Mouse (Mus musculus) ovary, adult 18-20 months (tissue): Measurements from ENCODE around the gene Spred3.

Experiments used
- DNase-seq: peaks from one replicate; pipeline ENCODE4 v3.0.0; 2022; ENCODE audit warnings: low spot score, mixed read lengths

Gene Spred3

DNA sequence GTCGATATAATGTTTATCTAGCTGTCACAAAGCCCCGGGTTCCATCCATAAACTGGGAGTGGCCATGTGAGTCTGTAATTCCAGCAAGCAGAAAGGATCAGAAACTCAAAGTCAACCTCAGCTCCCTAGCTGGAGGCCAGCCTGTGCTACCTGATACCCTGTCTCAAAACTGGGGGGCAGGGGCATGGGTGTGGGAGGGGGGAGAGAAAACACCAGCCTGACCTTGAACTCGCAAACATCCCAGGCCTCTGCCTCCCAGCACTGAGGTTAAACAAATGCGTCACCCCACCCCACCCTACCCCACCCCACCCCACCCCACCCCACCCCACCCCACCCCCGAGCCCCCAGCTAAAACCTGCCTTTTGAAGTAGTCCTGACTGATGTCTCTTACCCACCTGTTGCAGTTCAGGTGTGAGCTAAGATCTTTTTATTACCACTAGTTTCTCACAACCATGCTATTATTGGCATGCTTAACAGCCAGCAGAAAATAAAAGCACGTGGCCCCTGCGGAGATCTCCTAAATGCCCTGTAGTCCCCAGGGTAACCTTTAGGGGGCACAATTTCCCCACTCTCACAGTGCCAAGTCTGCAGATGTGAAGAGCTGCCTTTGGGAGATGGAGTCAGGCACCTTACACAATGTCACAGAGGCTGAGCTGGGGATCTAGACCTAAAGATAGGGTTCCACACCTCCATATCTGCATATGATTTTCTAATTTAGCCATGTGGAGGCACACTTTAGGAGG is 43.9 kb downstream of the Spred3 start:
- DNase-seq = peak; percentile 25

DNA sequence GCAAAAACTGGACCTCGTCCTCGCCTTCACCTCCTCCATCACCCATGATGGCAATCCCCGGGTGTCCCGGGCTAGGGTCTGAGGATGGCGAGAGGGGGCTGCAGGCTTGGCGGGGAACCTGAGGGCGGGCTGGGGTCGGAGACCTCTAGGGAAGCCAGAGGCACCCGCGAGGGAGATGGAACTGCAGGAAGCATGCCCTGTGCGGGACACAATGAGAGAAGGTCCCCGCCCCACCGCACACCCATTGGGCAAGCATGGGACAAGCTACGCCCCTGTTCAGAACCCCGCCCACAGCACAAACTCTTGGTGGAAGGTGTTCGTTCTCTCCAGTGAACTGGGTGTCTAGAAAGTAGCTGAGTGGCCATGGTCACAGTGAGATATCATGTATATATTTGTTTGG is 45.2 kb downstream of the Spred3 start, which contains the start of gene Ryr1:
TSS of gene Ryr1 (minus strand) at position 210 of the 400 bp plus-strand sequence.
- peak; percentile 48 for DNase-seq

DNA sequence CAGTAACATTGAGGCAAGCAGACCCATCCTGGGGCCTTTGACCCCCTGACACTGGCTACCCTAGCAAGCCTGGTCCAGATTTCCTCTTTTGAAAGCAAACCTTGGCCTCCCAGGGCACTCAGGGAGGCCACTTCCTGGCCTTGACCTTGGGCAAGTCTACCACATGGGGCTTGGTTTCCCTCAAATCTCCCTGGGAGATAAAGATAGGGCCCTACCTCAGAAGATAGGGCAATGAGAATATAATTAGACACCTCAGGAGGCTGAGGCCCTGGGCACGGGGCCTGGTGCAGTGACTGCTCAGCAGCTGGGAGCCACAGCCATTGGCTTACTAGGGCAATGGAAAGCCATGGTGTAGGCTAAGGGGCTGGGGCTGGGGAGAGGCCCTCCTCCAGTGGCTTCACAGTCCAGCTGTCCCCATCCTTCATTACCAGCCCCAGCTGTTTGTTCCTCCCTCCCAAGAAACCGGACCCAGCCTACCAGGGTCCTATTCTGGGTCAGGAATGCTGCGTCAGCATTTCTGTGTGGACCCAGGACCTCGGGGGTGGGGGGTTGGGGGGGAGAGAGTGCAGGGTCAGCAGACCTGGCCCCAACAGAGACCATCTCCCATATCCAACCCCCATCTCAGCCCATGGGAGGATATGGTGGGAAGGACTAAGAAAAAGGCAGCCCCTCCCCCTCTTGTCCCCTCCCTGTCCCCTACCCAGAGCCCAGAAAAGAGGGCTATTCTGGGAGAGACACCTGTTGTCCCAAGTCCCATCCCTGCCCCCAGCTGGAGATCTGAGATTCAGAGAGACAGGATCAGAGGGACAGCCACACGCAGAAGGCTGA is 46.5 kb downstream of the Spred3 start:
- DNase-seq = no peak

DNA sequence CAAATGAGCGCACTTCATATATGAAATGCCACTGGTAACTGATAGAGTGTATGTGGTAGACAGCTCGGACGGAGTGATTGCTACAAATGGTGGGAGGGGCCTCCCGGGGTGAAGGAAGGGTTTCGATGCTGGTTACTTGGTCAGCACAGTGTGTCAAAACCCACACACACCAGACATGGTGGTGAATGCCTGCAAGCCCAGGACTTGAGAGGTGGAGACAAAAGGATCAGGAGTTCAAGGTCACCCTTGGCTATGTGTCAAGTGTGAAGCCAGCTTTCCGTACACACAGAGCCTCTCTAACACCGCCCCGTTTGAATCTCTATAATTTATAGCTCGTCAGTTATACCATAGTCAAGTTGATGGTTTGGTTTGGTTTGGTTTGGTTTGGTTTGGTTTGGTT is 47.4 kb downstream of the Spred3 start:
- no peak for DNase-seq

DNA sequence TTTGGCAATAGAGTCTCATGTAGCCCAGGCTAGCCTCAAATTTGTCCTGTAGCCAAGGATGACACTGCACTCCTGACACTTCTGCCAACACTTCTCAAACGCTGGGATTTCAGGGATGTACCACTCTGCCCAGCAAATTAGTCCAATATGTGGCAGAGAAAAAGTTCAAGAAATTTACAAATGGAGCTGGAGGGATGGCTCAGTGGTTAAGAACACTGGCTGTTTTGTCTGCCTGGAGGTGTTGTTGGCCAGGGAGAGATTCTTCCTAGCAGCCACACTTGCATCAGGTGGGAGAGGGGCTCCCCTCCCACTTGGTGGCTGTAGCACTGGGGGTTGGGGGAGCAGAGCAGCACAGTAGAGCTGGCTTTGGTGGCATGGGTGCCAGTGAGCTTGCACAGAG is 50.7 kb downstream of the Spred3 start:
- DNase-seq = no peak

DNA sequence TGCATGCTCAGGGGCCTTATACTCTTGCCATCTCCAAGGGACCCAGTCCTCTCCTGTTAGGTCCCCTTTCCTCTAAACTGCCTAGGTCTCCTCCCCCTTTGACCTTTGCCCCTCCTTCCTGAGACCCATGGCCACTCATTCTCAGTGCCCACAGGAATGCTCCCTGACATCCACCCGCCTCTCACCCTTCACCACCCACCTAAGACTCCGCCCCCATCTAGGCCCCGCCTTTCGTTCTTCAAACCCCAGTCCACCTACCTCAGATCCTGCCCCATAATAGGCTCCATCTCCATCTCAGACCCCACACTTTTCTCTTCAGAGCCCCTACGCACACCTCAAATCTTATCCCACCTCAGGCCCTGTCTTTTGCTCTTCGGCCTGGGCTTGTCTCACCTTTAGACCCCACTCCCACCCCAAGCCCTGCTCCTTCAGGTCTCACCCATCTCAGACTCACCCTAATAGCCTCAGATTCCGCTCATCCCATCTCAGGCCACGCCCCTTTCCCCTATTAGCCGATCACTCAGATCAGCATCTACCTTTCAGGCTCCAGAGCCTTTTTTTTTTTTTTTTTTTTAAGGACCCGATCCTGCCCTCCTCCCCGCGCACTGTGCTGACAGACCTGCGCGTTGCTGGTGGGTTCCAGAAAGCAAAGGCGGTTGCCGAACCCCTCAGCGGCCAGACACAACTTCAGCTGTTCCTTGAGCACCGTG is 51.9 kb downstream of the Spred3 start:
- DNase-seq = no peak

DNA sequence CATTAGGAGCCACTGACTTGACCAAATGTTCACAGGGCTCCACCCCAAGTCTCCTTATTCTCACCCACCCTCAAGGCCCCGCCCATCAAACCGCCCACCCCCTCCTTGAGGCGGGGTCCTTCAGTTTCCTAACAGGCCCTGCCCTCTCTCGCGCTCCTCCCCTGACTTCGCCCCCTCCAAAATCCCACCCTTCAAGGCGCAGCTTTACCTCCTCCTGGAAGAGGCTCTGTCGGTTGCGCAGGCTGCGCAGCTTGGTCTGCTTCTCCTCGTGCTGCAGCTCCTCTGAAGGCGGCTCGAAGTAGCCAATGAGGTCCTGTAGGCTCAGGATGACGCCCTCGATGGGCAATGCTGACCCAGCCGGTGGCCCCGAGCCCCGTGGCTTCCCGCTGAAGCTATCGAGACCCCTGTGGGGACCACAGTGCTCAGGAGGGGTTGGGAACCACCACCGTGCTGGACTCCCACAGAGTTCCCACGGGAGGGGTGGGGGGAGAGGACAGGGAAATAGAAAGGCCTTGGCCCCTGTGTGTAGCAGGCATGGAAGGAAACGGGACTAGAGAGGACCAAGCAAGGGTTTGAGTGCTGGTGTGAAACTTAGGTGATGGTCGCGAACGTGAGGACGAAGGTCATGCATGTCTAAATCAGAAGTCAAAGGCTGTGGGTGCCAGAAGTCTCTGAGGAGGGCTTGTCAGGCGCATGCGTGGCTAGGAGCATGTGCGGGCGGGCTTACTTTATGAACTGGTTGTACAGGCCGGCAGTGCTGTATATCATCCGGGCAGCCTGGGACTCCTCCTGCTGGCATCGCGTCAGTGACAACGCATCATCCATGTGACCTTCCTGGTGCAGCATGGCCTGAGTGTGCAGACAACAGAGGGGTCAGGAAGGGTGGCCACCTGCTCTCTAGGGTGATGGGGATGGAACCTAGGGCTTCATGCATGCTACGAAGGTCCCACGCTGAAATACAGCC is 60.9 kb downstream of the Spred3 start:
- DNase-seq = peak; percentile 65
